Mouse (Mus musculus) hindbrain, embryonic 11.5 days (tissue): Measurements from ENCODE around the gene Btg2. TPM values are rescaled to one million over a fixed set of nuclear protein-coding genes. Genes with fewer than 3 reads are reported as not detected.

Experiments
- ATAC-seq: fragments of 200-750 bp; cut with Nextera tagmentation; 2 replicates; pipeline ENCODE4 v1.8.0; 2017; ENCODE audit warnings: mild to moderate bottlenecking, moderate TSS enrichment, moderate library complexity; ENCODE audit not compliant: low FRiP score
- DNase-seq: peaks from one replicate; pipeline ENCODE4 v3.0.0-alpha.2; 2015; ENCODE audit warnings: low spot score
- H3K27ac ChIP-seq: fragments of 300-500 bp; sonication (generic); 2 replicates; pipeline ENCODE4 v1.5.1; 2014; ENCODE audit warnings: mild to moderate bottlenecking, low read depth, low read length
- H3K27me3 ChIP-seq: fragments of 300-500 bp; sonication (generic); 2 replicates; pipeline ENCODE4 v1.6.1; 2014; ENCODE audit warnings: mild to moderate bottlenecking, low read length, moderate library complexity, mixed read lengths; ENCODE audit not compliant: control insufficient read depth, insufficient read depth
- H3K36me3 ChIP-seq: fragments of 300-500 bp; sonication (generic); 2 replicates; pipeline ENCODE4 v1.6.1; 2014; ENCODE audit warnings: mild to moderate bottlenecking, low read length, moderate library complexity, mixed read lengths; ENCODE audit not compliant: control insufficient read depth, insufficient read depth
- H3K4me1 ChIP-seq: fragments of 300-500 bp; sonication (generic); replicated peaks from 2 replicates; pipeline ENCODE4 v1.6.1; 2014; ENCODE audit warnings: low read length, mixed read lengths; ENCODE audit not compliant: control insufficient read depth, insufficient read depth
- H3K4me2 ChIP-seq: fragments of 300-500 bp; sonication (generic); replicated peaks from 2 replicates; pipeline ENCODE4 v1.6.1; 2014; ENCODE audit warnings: mild to moderate bottlenecking, low read depth, low read length
- H3K4me3 ChIP-seq: fragments of 300-500 bp; sonication (generic); 2 replicates; pipeline ENCODE4 v1.5.1; 2014; ENCODE audit warnings: low read depth, low read length
- H3K9ac ChIP-seq: fragments of 300-500 bp; sonication (generic); 2 replicates; pipeline ENCODE4 v1.6.1; 2014; ENCODE audit warnings: low read depth, low read length
- H3K9me3 ChIP-seq: fragments of 300-500 bp; sonication (generic); 2 replicates; pipeline ENCODE4 v1.6.1; 2016; ENCODE audit warnings: low read length; ENCODE audit not compliant: control insufficient read depth
- WGBS: fragments of 180-500 bp; shearing (Covaris S2); extraction: QIAGEN DNeasy Blood & Tissue Kit; methylation state at CpG from one replicate; pipeline ENCODE4 v1.1.7; 2014; 5-methylcytosine and 5-hydroxymethylcytosine counted together
- polyA plus RNA-seq: library from polyadenylated mRNA; unstranded; fragments of >200 nt; fragmentation: Nextera tagmentation; extraction: Ambion mirVana; gene quantifications from 2 replicates; pipeline ENCODE4 v1.2.1, GENCODE M21; 2014

Btg2 gene
- polyA plus RNA-seq, 1 experiment from 2014 or later = 107 TPM

DNA sequence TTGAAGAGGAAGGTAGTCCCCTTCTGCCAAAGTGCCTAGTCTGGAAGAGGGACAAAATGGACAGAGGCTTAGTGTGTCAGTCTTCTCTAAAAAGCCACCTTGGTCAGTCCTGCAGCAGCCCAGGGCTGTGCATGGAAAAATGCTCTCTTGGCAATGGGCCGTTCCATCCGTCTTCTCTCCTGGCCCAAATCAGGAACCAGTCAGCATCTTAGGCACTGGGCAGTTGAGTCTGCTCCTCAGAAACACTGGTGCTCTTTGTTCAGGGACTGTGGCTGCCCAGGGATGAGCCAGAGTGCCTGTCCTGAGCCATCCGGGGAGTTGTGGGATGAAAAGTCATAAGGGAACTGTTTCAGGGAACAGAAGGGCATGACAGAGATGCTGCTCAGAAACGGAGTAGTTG lies 40.6 kb downstream of the Btg2 start:
- WGBS = 89% methylated on average over 4 of the region's 4 CpGs
- no peak for ATAC-seq
- no peaks in the 10 kb centered on the region for H3K36me3 ChIP-seq
- no peak for DNase-seq
- no peak overlapping the region for H3K4me3 ChIP-seq
- H3K4me2 ChIP-seq = no peak overlapping the region
- no peaks in the 10 kb centered on the region for H3K27me3 ChIP-seq
- H3K4me1 ChIP-seq = no peaks in the 10 kb centered on the region
- H3K9me3 ChIP-seq = no peaks in the 10 kb centered on the region
- H3K27ac ChIP-seq = no peak overlapping the region
- H3K9ac ChIP-seq = no peak overlapping the region

DNA sequence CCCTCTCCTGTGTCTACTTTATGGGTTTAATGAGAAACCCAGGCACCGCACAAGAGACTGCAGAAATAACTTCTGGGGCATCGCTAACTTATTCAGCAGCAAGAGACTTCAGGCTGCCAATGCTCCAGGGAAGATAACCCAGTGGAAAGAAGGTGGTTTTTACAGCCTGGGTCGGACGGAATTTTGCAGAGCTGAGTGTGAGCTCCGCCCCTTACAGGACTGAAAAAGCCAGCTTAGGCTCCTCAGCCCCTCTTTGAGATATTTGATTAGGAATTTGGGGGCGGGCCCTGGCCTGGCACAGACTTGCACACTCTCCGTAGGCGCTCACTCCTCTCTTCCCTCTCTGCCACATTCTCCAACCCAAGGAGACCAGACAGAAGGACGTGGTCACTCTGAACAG lies 41.7 kb downstream of the Btg2 start, which contains the start of gene Fmod:
Gene Fmod (plus strand): TSS at position 83 of the 400 bp plus-strand sequence.
- H3K27ac ChIP-seq = no peak within 1 kb of the TSS
- H3K36me3 ChIP-seq = no peaks in the 10 kb centered on the region
- H3K9me3 ChIP-seq = no peaks in the 10 kb centered on the region
- H3K9ac ChIP-seq = no peak within 1 kb of the TSS
- DNase-seq = no peak
- no peaks in the 10 kb centered on the region for H3K4me1 ChIP-seq
- no peak within 1 kb of the TSS for H3K4me2 ChIP-seq
- WGBS = 50% methylated on average over 9 of the region's 9 CpGs
- no peak within 1 kb of the TSS for H3K4me3 ChIP-seq
- H3K27me3 ChIP-seq = no peaks in the 10 kb centered on the region
- ATAC-seq = no peak

DNA sequence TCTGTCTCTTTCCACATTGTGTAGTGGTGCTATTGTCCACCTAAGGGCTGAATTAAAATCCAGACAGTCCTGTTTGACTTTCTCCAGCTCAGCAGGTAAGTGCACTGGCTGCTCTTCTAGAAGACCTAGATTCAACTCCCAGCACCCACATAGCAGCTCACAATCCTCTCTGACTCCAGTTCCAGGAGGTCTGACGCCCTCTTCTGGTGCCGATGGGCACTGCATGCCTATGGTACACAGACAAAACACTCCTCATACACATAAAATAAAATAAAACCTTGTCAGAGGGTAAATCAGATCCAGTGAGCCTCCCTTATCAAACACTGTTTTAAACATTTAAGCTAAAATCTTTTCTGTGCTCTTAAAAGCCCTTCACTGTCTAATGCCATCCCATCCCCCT lies 42.4 kb downstream of the Btg2 start:
- 67% methylated on average over 2 of the region's 2 CpGs for WGBS
- H3K27me3 ChIP-seq = no peaks in the 10 kb centered on the region
- no peaks in the 10 kb centered on the region for H3K4me1 ChIP-seq

DNA sequence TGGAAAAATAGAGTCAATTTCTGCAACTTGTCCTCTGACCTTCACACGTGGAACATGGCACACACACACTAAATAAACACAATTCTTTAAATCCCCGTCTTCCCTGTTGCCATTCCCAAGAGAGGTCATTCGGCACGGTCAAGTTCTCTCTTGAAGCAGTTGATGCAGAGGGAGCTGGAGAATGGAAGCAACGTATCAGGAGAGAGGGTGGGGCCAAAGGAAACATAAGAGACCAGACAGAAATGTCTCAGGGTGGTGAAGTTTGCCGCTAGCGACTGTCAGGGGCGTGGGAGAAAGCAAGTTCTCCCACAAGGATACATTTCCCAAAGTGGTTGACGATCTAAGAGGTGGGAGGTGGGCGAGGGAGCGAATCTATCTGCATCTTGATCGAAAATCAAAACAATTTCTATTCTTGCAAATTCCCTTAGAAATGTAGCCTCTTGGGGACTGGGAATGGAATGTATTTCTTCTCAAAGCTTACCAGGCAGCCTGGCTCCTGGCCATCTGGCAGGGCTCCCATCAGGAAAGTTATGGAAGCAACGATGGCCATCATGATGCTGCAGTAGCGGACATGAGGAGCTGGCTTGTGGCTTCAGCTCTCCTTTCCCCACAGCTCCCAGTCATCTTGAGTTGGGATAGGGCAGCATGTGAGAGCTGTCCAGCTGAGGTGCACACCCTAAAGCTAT lies 50.6 kb downstream of the Btg2 start:
- Histone ChIP-seq H3K27ac (no peak overlapping the region), H3K9me3 (no peaks in the 10 kb centered on the region), H3K4me1 (no peaks in the 10 kb centered on the region), H3K9ac (no peak overlapping the region), H3K4me2 (no peak overlapping the region), H3K4me3 (no peak overlapping the region), H3K36me3 (no peaks in the 10 kb centered on the region), H3K27me3 (no peaks in the 10 kb centered on the region)
- DNase-seq (no peak), ATAC-seq (no peak)
- 83% methylated on average over 14 of the region's 14 CpGs for WGBS

More for the DNA sequence above, 42.4 kb downstream of the Btg2 start:
- no peak overlapping the region for H3K4me2 ChIP-seq
- DNase-seq (no peak), ATAC-seq (no peak)
- H3K4me3 ChIP-seq = no peak overlapping the region
- H3K27ac ChIP-seq = no peak overlapping the region
- H3K36me3 ChIP-seq = no peaks in the 10 kb centered on the region
- no peaks in the 10 kb centered on the region for H3K9me3 ChIP-seq
- H3K9ac ChIP-seq = no peak overlapping the region

DNA sequence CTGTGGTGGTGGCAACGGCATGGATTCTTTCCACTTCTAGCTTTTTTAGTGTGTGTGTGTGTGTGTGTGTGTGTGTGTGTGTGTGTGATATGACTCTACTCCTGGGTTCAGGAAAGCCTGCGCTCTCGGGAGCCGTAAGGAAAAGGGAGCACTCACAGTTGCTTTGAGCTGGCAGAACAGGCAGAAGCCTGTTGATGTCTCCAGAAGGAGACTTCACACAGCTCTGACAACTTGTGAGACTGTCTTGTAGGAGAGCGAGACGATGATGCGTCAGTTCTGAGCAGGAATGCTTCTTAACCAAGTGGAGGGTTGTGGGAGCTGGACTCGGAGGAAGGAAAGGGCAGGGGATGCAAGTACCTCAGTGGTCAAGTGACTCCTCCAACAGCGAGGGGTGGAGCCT lies 52.2 kb downstream of the Btg2 start:
- Histone ChIP-seq H3K27ac (no peak overlapping the region), H3K9me3 (no peaks in the 10 kb centered on the region), H3K4me2 (no peak overlapping the region), H3K4me1 (no peaks in the 10 kb centered on the region), H3K27me3 (no peaks in the 10 kb centered on the region), H3K4me3 (no peak overlapping the region), H3K36me3 (no peaks in the 10 kb centered on the region), H3K9ac (no peak overlapping the region)
- ATAC-seq (no peak), DNase-seq (no peak)
- WGBS = 84% methylated on average over 9 of the region's 9 CpGs

DNA sequence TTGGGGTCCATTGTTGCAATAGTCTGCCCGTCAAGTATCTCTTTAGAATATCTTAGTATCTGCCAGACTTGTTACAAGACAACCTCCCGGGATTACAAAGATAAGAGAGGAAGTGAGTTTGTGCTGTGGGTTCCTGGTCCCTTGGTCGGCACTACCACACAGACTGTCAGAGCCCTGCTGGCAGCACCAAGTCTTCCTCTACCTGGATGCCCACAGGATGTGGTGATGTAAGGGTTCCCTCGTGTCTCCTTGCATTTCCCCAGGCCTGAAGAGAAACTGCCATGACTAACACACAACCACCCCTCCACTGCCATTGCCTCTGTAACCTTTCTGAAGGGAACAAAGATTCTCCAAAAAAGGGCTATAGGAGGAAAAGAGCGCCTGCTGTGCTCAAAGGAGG lies 52.9 kb downstream of the Btg2 start:
- DNase-seq (no peak), ATAC-seq (no peak)
- Histone ChIP-seq H3K4me3 (no peak overlapping the region), H3K4me2 (no peak overlapping the region), H3K9me3 (no peaks in the 10 kb centered on the region), H3K27ac (no peak overlapping the region), H3K4me1 (no peaks in the 10 kb centered on the region), H3K27me3 (no peaks in the 10 kb centered on the region), H3K36me3 (no peaks in the 10 kb centered on the region), H3K9ac (no peak overlapping the region)
- 80% methylated on average over 5 of the region's 5 CpGs for WGBS

Other genes starting within 250 kb of the Btg2 start
- gene Optc, start 171.1 kb downstream of the Btg2 start, polyA plus RNA-seq = 2.4 and 3.0 TPM in 2 replicates
- 3.2 and 3.3 TPM in 2 replicates for gene Prelp, start 157.7 kb downstream of the Btg2 start, polyA plus RNA-seq
- gene Fmod, start 41.9 kb downstream of the Btg2 start, polyA plus RNA-seq = 7.0 and 10.1 TPM in 2 replicates
- gene Chit1, start 32.1 kb upstream of the Btg2 start, polyA plus RNA-seq = not detected in 2 replicates
- 1.1 and 2.0 TPM in 2 replicates for gene Chil1, start 103.1 kb upstream of the Btg2 start, polyA plus RNA-seq
- gene Mybph, start 114.3 kb upstream of the Btg2 start, polyA plus RNA-seq = 1.4 and 3.7 TPM in 2 replicates
- gene Adora1, start 156.3 kb upstream of the Btg2 start, polyA plus RNA-seq = 0.24 and 0.25 TPM in 2 replicates
- gene Myog, start 210.9 kb upstream of the Btg2 start, polyA plus RNA-seq = 5.5 and 12.2 TPM in 2 replicates